In the genomic region with DNA sequence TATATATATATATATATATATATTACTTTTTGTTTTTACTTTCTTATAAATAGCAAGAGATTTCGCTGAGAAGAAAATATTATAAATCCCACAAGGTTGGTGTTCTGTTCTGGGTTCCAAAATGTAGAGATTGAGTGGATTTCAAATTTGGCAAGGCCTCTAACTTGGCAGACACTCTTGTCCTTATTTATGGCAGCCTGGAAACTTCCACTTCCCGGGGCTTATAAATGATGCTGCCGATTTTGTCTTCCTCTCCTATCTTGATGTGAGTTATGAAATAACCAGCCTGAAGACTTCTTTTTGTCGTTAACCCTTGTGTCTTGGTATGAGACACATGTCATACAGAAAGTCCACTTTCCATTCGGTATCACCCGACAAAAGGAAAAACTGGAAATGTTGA, we compare ENCODE assay signal across 22 mouse cellular contexts.
DNase-seq lines count a peak whose midpoint lies in the region; ATAC-seq and TF ChIP-seq lines count a peak whose summit lies in the region.
"Had no signal": no experiment of that assay in that cellular context is flagged by ENCODE, and none has a peak within 500 bp of the region (broad histone marks: within the 10 kb centered on the region; RNA-seq: fewer than 3 reads in every experiment).

No protein-coding gene starts in this region.

- no peak overlapping the region for H3K4me3 ChIP-seq in forebrain, postnatal 0 days (ENCODE audit: low read depth, low read length)
- no peak overlapping the region for H3K4me3 ChIP-seq in forebrain, embryonic 13.5 days
- no peak overlapping the region for H3K4me3 ChIP-seq in limb, embryonic 14.5 days (replicated peaks; ENCODE audit: low read length)
- no peak overlapping the region for H3K4me3 ChIP-seq in limb, embryonic 10.5 days
- H3K4me3 ChIP-seq in cortical plate, adult 2 months (ENCODE audit: insufficient read depth, low read length) = no peak overlapping the region
- H3K4me3 ChIP-seq: embryonic facial prominence, embryonic 15.5 days; erythroblast, embryonic 14.5 days; forebrain, embryonic 10.5 days; forebrain, embryonic 15.5 days; gastrocnemius, adult 2 months; heart, embryonic 13.5 days; hindbrain, embryonic 15.5 days had no signal

- no peaks in the 10 kb centered on the region for H3K27me3 ChIP-seq in forebrain, postnatal 0 days (ENCODE audit: insufficient read depth, low read length)
- no peaks in the 10 kb centered on the region for H3K27me3 ChIP-seq in forebrain, embryonic 13.5 days
- no peaks in the 10 kb centered on the region for H3K27me3 ChIP-seq in limb, embryonic 14.5 days (ENCODE audit: control insufficient read depth, insufficient read depth, low read length)
- H3K27me3 ChIP-seq in limb, embryonic 10.5 days (ENCODE audit: low read depth, poor library complexity, severe bottlenecking) = peaks cover 6% of the 10 kb centered on the region
- H3K27me3 ChIP-seq: CH12.LX; forebrain, embryonic 15.5 days; hindbrain, embryonic 15.5 days had no signal

- H3K4me1 ChIP-seq in forebrain, postnatal 0 days (ENCODE audit: insufficient read depth) = peaks cover 3% of the 10 kb centered on the region; the same call in 1 of the 2 replicates
- H3K4me1 ChIP-seq in forebrain, embryonic 13.5 days = peaks cover 16% of the 10 kb centered on the region
- H3K4me1 ChIP-seq in limb, embryonic 14.5 days (ENCODE audit: control insufficient read depth, insufficient read depth, low read length) = peaks cover 2% of the 10 kb centered on the region; the same call in 1 of the 2 replicates
- peaks cover 14% of the 10 kb centered on the region for H3K4me1 ChIP-seq in limb, embryonic 10.5 days
- peaks cover 24% of the 10 kb centered on the region for H3K4me1 ChIP-seq in cortical plate, adult 2 months (ENCODE audit: control insufficient read depth, insufficient read depth, low read length)
- H3K4me1 ChIP-seq: embryonic facial prominence, embryonic 15.5 days had no signal

- TF ChIP-seq POLR2A in limb, embryonic 14.5 days (IDR thresholded peaks at IDR 0.05; ENCODE audit: borderline replicate concordance, extremely low read depth, insufficient read depth, insufficient read length) = no peak
- no peak for TF ChIP-seq POLR2A in cortical plate, adult 2 months (IDR thresholded peaks at IDR 0.05; ENCODE audit: extremely low read depth, insufficient read depth, low read length)

- ATAC-seq in forebrain, postnatal 0 days = no peak
- no peak for ATAC-seq in forebrain, embryonic 13.5 days
- no peak for ATAC-seq in limb, embryonic 14.5 days (ENCODE audit: low FRiP score, low read depth)
- ATAC-seq: activated CD4-positive, CD25-positive, alpha-beta regulatory T cell, adult 4 months; forebrain, embryonic 15.5 days; intestine, postnatal 0 days; Patski had no signal

- no peak overlapping the region for H3K27ac ChIP-seq in forebrain, postnatal 0 days (ENCODE audit: low read depth, low read length)
- no peak overlapping the region for H3K27ac ChIP-seq in forebrain, embryonic 13.5 days
- no peak overlapping the region for H3K27ac ChIP-seq in limb, embryonic 14.5 days (replicated peaks; ENCODE audit: low read depth, low read length)
- no peak overlapping the region for H3K27ac ChIP-seq in limb, embryonic 10.5 days
- peak overlapping the region; percentile 72 for H3K27ac ChIP-seq in cortical plate, adult 2 months (ENCODE audit: insufficient read depth, low read length)
- H3K27ac ChIP-seq: embryonic facial prominence, embryonic 15.5 days; forebrain, embryonic 15.5 days; gastrocnemius, adult 2 months; heart, embryonic 13.5 days; hindbrain, embryonic 15.5 days had no signal

- no peak overlapping the region for H3K4me2 ChIP-seq in forebrain, postnatal 0 days (ENCODE audit: low read depth)
- no peak overlapping the region for H3K4me2 ChIP-seq in forebrain, embryonic 13.5 days
- H3K4me2 ChIP-seq in limb, embryonic 14.5 days (replicated peaks; ENCODE audit: low read depth, low read length, severe bottlenecking) = no peak overlapping the region
- H3K4me2 ChIP-seq: embryonic facial prominence, embryonic 15.5 days; forebrain, embryonic 15.5 days; heart, embryonic 13.5 days; hindbrain, embryonic 15.5 days had no signal

- DNase-seq in cerebellum, adult 11-12 months = peak; percentile 52
- DNase-seq in cerebellum, postnatal 4 days (ENCODE audit: low spot score in 2 of 2) = no peak
- peak; percentile 34 for DNase-seq in forebrain, postnatal 0 days
- peak; percentile 27 for DNase-seq in limb, embryonic 14.5 days (ENCODE audit: low spot score)
- no peak for DNase-seq in limb, embryonic 10.5 days (ENCODE audit: low spot score)
- DNase-seq: embryo, embryonic 11 days; gastrocnemius, adult 2 months; gastrocnemius, postnatal 25 days; heart, postnatal 36 days; kidney, adult 9 months had no signal

- H3K36me3 ChIP-seq in forebrain, postnatal 0 days (ENCODE audit: insufficient read depth) = 0 out of 2 replicates have a peak, but pooled peaks cover 5% of the 10 kb centered on the region
- no peaks in the 10 kb centered on the region for H3K36me3 ChIP-seq in forebrain, embryonic 13.5 days (ENCODE audit: poor library complexity, severe bottlenecking)
- H3K36me3 ChIP-seq in limb, embryonic 14.5 days (ENCODE audit: control insufficient read depth, insufficient read depth, low read length) = no peaks in the 10 kb centered on the region
- H3K36me3 ChIP-seq in limb, embryonic 10.5 days = no peaks in the 10 kb centered on the region
- H3K36me3 ChIP-seq: embryonic facial prominence, embryonic 15.5 days; forebrain, embryonic 10.5 days; forebrain, embryonic 15.5 days; heart, embryonic 13.5 days; hindbrain, embryonic 15.5 days had no signal

- no peak overlapping the region for H3K9ac ChIP-seq in forebrain, postnatal 0 days
- no peak overlapping the region for H3K9ac ChIP-seq in forebrain, embryonic 13.5 days
- H3K9ac ChIP-seq in limb, embryonic 14.5 days (ENCODE audit: low read depth, low read length, severe bottlenecking) = no peak overlapping the region
- H3K9ac ChIP-seq: embryonic facial prominence, embryonic 15.5 days; forebrain, embryonic 15.5 days; heart, embryonic 13.5 days; hindbrain, embryonic 15.5 days had no signal

- 71% methylated on average over 6 of the region's 6 CpGs for whole genome bisulfite sequencing in forebrain, postnatal 0 days
- WGBS in forebrain, embryonic 13.5 days = 92% methylated on average over 6 of the region's 6 CpGs
- WGBS in limb, embryonic 14.5 days = 77% methylated on average over 6 of the region's 6 CpGs
- WGBS in limb, embryonic 10.5 days = 90% methylated on average over 6 of the region's 6 CpGs

- H3K9me3 ChIP-seq in forebrain, postnatal 0 days (ENCODE audit: low read length) = no peaks in the 10 kb centered on the region
- no peaks in the 10 kb centered on the region for H3K9me3 ChIP-seq in forebrain, embryonic 13.5 days (replicated peaks)
- H3K9me3 ChIP-seq in limb, embryonic 14.5 days (ENCODE audit: control insufficient read depth, low read length) = no peaks in the 10 kb centered on the region
- no peaks in the 10 kb centered on the region for H3K9me3 ChIP-seq in limb, embryonic 10.5 days (replicated peaks)
- H3K9me3 ChIP-seq: embryonic facial prominence, embryonic 15.5 days; forebrain, embryonic 10.5 days; forebrain, embryonic 15.5 days; heart, embryonic 13.5 days; hindbrain, embryonic 15.5 days had no signal

- TF ChIP-seq CTCF in forebrain, postnatal 0 days (IDR thresholded peaks at IDR 0.05; ENCODE audit: low read depth) = no peak
- no peak for TF ChIP-seq CTCF in cortical plate, adult 2 months (IDR thresholded peaks at IDR 0.05; ENCODE audit: extremely low read depth, insufficient read depth, low read length)

Comparison
In these comparisons a context has a peak if more than half of its experiments do, and no peak if none do; other contexts are left out.
1. DNase-seq: peak in cerebellum, adult 11-12 months (single experiment), forebrain, postnatal 0 days (single experiment) and limb, embryonic 14.5 days (single experiment); none in cerebellum, postnatal 4 days (0 of 2) and limb, embryonic 10.5 days (single experiment).